Mouse (Mus musculus) G1E (cell line): ENCODE measurements around the gene Rabggtb.

Source experiments
- CTCF ChIP-seq: IDR thresholded peaks from 2 replicates; pipeline ENCODE4 v1.5.1; 2012; ENCODE audit warnings: low read depth, low read length, inconsistent platforms, mixed read lengths
- POLR2AphosphoS5 ChIP-seq: IDR thresholded peaks from 2 replicates; pipeline ENCODE4 v1.6.1; 2012; ENCODE audit warnings: low read depth, low read length, inconsistent platforms; ENCODE audit not compliant: insufficient replicate concordance
- TAL1 ChIP-seq: conservative IDR thresholded peaks from 2 replicates; pipeline ENCODE4 v1.6.1; 2012; ENCODE audit warnings: low read depth, low read length, inconsistent platforms, mixed read lengths

- TF ChIP-seq CTCF (no peak), TAL1 (no peak), POLR2AphosphoS5 (no peak)
Measured at GRCm38 (mm10) chr3:153888141-153888540, 24.7 kb downstream of the Rabggtb start.
